Mouse (Mus musculus) heart, adult 2 months (tissue): ENCODE results near the gene Rps6kb2. TPM values are rescaled to one million over a fixed set of nuclear protein-coding genes. Genes with fewer than 3 reads are reported as not detected.

Experiments
- DNase-seq, 2 experiments: peaks; one replicate each; pipeline ENCODE4 v3.0.0; 2021
- H3K27ac ChIP-seq: fragments of 200-600 bp; 2 replicates; pipeline ENCODE4 v1.8.1; 2022
- H3K27me3 ChIP-seq: fragments of 200-500 bp; 2 replicates; pipeline ENCODE4 v1.6.1; 2012; ENCODE audit warnings: mild to moderate bottlenecking, low read length, inconsistent platforms, mixed read lengths; ENCODE audit not compliant: control insufficient read depth, insufficient read depth
- H3K36me3 ChIP-seq: fragments of 200-500 bp; 2 replicates; pipeline ENCODE4 v1.6.1; 2012; ENCODE audit warnings: low read length, inconsistent platforms; ENCODE audit not compliant: control insufficient read depth, insufficient read depth
- H3K4me1 ChIP-seq: fragments of 200-500 bp; 2 replicates; pipeline ENCODE4 v1.6.1; 2011; ENCODE audit warnings: low read length; ENCODE audit not compliant: control insufficient read depth, insufficient read depth
- H3K4me3 ChIP-seq: fragments of 200-600 bp; 2 replicates; pipeline ENCODE4 v1.8.1; 2022
- H3K79me2 ChIP-seq: fragments of 200-500 bp; replicated peaks from 2 replicates; pipeline ENCODE4 v1.6.1; 2012; ENCODE audit warnings: mild to moderate bottlenecking, inconsistent platforms, low read length, moderate library complexity, mixed read lengths; ENCODE audit not compliant: control insufficient read depth, insufficient read depth
- H3K9ac ChIP-seq: fragments of 200-500 bp; 2 replicates; pipeline ENCODE4 v1.6.1; 2012; ENCODE audit warnings: low read depth, mild to moderate bottlenecking, control low read depth, inconsistent platforms, low read length, mixed read lengths
- CTCF ChIP-seq: fragments of 200-600 bp; IDR thresholded peaks from 2 replicates; pipeline ENCODE4 v1.8.1; 2022; ENCODE audit warnings: antibody characterized with exemption, mild to moderate bottlenecking, moderate library complexity
- EP300 ChIP-seq: fragments of 200-500 bp; IDR thresholded peaks from 2 replicates; pipeline ENCODE4 v1.6.1; 2011; ENCODE audit warnings: low read depth, low read length, control low read depth; ENCODE audit not compliant: insufficient read depth
- POLR2A ChIP-seq: fragments of 200-500 bp; IDR thresholded peaks from 2 replicates; pipeline ENCODE4 v1.6.1; 2011; ENCODE audit warnings: mild to moderate bottlenecking, low read depth, low read length, control low read depth; ENCODE audit not compliant: insufficient read depth
- WGBS: fragments of 180-500 bp; shearing (Covaris S2); methylation state at CpG from one replicate; pipeline ENCODE4 v1.1.7; 2018; 5-methylcytosine and 5-hydroxymethylcytosine counted together
- intact Hi-C: fragments of 180-260 bp; cut with DNase I; formaldehyde crosslinking; loops from one replicate; pipeline ENCODE4 v1.15.1; 2025
- polyA plus RNA-seq: library from polyadenylated mRNA; depleted of rRNA; stranded (reverse); fragments of >200 nt; gene quantifications from 2 replicates; pipeline ENCODE4 v1.2.3, GENCODE M21; 2012
- total RNA-seq, 2 experiments: library from RNA; stranded (reverse); gene quantifications; 2 replicates each; pipeline ENCODE4 v1.2.3; 2021

Rps6kb2 gene
- total and polyA plus RNA-seq, 3 experiments = 14.7 to 32.9 (median 18.2) TPM

GRCm38 (mm10) chr19:4118350-4118749, 44.8 kb downstream of the Rps6kb2 start:
- no peak for DNase-seq
- no peaks in the 10 kb centered on the region for H3K79me2 ChIP-seq
- intact Hi-C loops = no loop called here
- peaks cover 2% of the 10 kb centered on the region; the same call in 1 of the 2 replicates for H3K36me3 ChIP-seq
- WGBS = 96% methylated on average over 2 of the region's 2 CpGs
- H3K4me1 ChIP-seq = peaks cover 9% of the 10 kb centered on the region
- no peak overlapping the region for H3K27ac ChIP-seq
- no peak overlapping the region for H3K9ac ChIP-seq
- TF ChIP-seq CTCF (no peak), POLR2A (no peak), EP300 (no peak)
- H3K27me3 ChIP-seq = no peaks in the 10 kb centered on the region
- no peak overlapping the region for H3K4me3 ChIP-seq

DNA sequence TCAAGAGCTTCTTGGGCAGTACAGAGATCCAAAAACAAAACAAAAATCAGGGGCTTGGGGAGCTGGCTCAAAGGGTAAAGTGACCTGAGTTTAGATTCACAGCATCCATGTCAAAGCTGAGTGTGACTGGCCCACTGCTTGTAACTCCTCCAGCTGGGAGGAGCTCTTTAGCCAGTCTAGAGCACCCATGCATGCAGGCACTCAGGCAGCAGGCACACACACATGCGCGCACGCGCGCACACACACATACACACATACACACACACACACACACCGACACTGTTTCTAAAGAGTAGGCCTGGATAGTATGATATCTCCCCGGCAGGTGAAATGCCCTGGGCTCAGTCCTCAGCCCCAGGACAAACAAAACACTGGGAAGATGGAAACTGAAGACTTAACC, 46.1 kb downstream of the Rps6kb2 start:
- Histone ChIP-seq H3K27ac (no peak overlapping the region), H3K9ac (no peak overlapping the region), H3K4me3 (no peak overlapping the region), H3K36me3 (peaks cover 2% of the 10 kb centered on the region; the same call in 1 of the 2 replicates), H3K27me3 (no peaks in the 10 kb centered on the region), H3K4me1 (peaks cover 16% of the 10 kb centered on the region), H3K79me2 (no peaks in the 10 kb centered on the region)
- 95% methylated on average over 7 of the region's 7 CpGs for WGBS
- DNase-seq = no peak
- TF ChIP-seq CTCF = no peak
- TF ChIP-seq EP300 = no peak
- TF ChIP-seq POLR2A = no peak
- intact Hi-C loops = no loop called here

DNA sequence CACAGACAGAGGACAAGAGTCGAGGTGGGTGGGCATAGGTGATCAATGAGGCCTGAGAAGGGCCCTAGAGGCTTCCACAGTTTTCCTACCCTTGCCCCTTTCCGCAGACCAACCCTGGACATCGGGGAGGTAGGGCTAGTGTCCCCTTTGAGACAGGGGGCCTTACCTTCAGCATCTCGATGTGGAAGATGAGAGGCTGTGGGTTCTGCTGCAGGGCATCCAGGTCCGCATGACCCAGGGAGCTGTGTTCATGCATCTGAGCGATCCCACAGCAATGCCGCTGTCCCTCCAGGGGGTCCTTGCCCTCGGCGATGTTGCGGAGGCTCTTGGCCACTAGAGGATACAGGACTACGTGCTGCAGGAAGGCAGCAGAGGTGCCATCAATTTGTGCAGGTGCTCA, 47.3 kb downstream of the Rps6kb2 start:
- intact Hi-C loops = no loop called here
- H3K36me3 ChIP-seq = peaks cover 2% of the 10 kb centered on the region; the same call in 1 of the 2 replicates

DNA sequence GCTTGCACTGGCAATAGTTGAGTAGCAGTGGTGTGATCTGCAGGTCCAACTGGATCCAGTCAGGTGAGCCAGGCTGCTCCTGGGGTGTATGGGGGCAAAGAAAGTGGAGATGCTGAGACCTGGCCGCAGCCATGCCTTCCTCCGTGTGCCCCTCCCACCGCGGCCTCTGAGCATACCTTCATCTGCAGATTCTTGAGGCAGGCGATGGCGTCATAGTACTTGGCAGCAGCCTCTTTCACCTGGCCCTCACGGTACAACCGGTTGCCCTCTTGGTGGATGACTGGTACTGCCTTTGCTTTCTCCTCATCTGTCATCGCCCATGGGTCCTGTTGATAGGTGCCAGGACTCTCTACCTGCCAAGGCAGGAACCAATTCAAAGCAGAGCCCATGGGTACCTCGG, 48.0 kb downstream of the Rps6kb2 start:
- no peaks in the 10 kb centered on the region for H3K27me3 ChIP-seq
- intact Hi-C loops = no loop called here
- H3K4me1 ChIP-seq = peaks cover 10% of the 10 kb centered on the region
- WGBS = 89% methylated on average over 10 of the region's 10 CpGs
- no peaks in the 10 kb centered on the region for H3K79me2 ChIP-seq
- H3K36me3 ChIP-seq = no peaks in the 10 kb centered on the region
- no peak overlapping the region for H3K27ac ChIP-seq
- TF ChIP-seq CTCF (no peak), EP300 (no peak), POLR2A (no peak)
- H3K9ac ChIP-seq = no peak overlapping the region
- no peak for DNase-seq
- no peak overlapping the region for H3K4me3 ChIP-seq

More for the DNA sequence above, 47.3 kb downstream of the Rps6kb2 start:
- Histone ChIP-seq H3K79me2 (no peaks in the 10 kb centered on the region), H3K27ac (no peak overlapping the region), H3K4me3 (no peak overlapping the region), H3K4me1 (peaks cover 14% of the 10 kb centered on the region), H3K9ac (no peak overlapping the region), H3K27me3 (no peaks in the 10 kb centered on the region)
- TF ChIP-seq CTCF = no peak
- TF ChIP-seq POLR2A = no peak
- TF ChIP-seq EP300 = no peak
- no peak for DNase-seq
- WGBS = 84% methylated on average over 11 of the region's 11 CpGs

DNA sequence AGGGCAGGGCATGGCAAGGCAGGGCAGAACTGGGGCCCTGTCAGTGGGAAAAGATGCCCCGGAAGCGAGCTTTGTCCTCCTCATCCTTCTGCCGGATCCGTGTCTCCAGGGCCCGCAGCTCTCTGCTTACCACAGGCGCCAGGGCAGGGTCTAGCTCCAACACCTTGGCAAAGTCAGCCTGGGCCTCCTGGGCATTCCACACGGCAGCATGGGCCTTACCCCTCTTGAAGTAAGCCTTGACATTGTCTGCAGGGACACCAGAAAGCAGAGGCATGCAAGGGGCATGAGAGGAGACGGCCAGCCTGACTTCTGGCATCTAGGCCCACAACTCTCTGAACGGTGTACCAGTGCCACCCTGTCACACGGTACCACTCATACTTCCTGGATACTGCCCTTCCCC, 48.6 kb downstream of the Rps6kb2 start:
- H3K4me1 ChIP-seq = peaks cover 10% of the 10 kb centered on the region
- no peak overlapping the region for H3K9ac ChIP-seq
- H3K4me3 ChIP-seq = no peak overlapping the region
- H3K36me3 ChIP-seq = no peaks in the 10 kb centered on the region
- no peaks in the 10 kb centered on the region for H3K27me3 ChIP-seq
- no peak overlapping the region for H3K27ac ChIP-seq
- WGBS = 87% methylated on average over 10 of the region's 10 CpGs
- no peak for DNase-seq
- no peaks in the 10 kb centered on the region for H3K79me2 ChIP-seq
- TF ChIP-seq EP300 (no peak), POLR2A (no peak), CTCF (no peak)
- intact Hi-C loops = no loop called here

GRCm38 (mm10) chr19:4113806-4114230, 49.3 kb downstream of the Rps6kb2 start:
- no peak overlapping the region; the same call in 1 of the 2 replicates for H3K9ac ChIP-seq
- H3K79me2 ChIP-seq = no peaks in the 10 kb centered on the region
- intact Hi-C loops = no loop called here
- no peak overlapping the region for H3K4me3 ChIP-seq
- TF ChIP-seq POLR2A (no peak), EP300 (no peak), CTCF (no peak)
- no peaks in the 10 kb centered on the region for H3K27me3 ChIP-seq
- peak overlapping the region; percentile 61 for H3K27ac ChIP-seq
- peak in 1 of 2 experiments; percentile 66 for DNase-seq
- H3K36me3 ChIP-seq = no peaks in the 10 kb centered on the region
- WGBS = 31% methylated on average over 5 of the region's 5 CpGs
- peaks cover 10% of the 10 kb centered on the region for H3K4me1 ChIP-seq
